Mouse (Mus musculus) thymus, adult 2 months (tissue): ENCODE results near the gene D930007J09Rik.

Experiments used
- CTCF ChIP-seq: fragments of 200-500 bp; IDR thresholded peaks from 2 replicates; pipeline ENCODE4 v1.5.1; 2012; ENCODE audit warnings: mild to moderate bottlenecking, control low read depth, low read length, moderate library complexity, borderline replicate concordance; ENCODE audit not compliant: control insufficient read depth, poor library complexity, insufficient read depth; ENCODE audit errors: extremely low read depth
- POLR2A ChIP-seq: fragments of 200-500 bp; IDR thresholded peaks from 2 replicates; pipeline ENCODE4 v1.6.1; 2012; ENCODE audit warnings: mild to moderate bottlenecking, low read length, control low read depth, moderate library complexity; ENCODE audit not compliant: control insufficient read depth, poor library complexity, insufficient read depth; ENCODE audit errors: extremely low read depth

DNA sequence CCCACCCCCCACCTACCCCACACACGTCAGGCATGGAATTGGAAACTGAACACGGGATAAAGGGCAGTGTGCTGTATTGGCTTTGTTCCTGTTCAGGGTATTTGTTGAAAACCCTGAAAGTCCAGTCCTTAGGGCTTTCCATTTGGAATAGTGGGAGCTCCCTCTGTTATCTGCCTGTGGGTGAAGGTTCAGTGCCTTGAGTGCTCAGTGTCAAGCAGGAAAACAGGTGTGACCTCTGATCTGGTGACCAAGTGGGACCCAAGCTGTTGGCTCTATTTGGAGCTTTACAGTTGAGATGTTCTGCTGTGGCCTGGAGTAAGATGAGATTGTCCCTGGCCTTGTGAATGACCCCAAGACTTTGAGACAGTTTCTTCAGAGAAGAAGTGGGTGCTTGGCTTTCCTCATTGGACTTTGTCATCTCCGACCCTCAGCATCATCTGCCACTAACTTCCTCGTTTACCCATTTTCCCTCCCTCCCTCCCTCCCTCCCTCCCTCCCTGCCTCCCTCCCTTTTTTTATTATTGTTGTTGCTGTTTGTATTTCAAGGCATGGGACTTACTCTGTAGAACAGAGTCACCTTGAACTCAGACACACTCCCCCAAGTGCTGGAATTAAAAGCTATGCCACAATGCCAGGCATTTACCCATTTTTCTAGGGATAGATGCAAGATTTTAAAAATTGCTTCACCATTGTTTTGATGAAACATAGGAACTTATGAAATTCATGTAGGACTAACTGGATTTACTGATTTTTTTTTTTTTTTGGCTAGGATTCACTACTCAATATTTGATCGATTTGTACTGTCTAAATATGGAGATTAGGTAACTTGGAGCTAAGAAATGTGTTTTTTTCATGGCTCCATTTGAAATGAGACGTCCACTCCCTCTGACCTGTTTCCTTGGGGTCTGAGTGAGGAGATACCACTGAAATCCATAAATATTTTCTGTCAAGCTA lies 22.0 kb upstream of the D930007J09Rik start:
- TF ChIP-seq CTCF, result no peak
- TF ChIP-seq POLR2A, result no peak
